Mouse (Mus musculus) G1E (cell line): ENCODE results near the gene Dph6.

Source experiments
- CTCF ChIP-seq: IDR thresholded peaks from 2 replicates; pipeline ENCODE4 v1.5.1; 2012; ENCODE audit warnings: low read depth, low read length, inconsistent platforms, mixed read lengths
- GATA1 ChIP-seq: IDR thresholded peaks from 2 replicates; pipeline ENCODE4 v1.6.1; 2012; ENCODE audit warnings: borderline replicate concordance, low read length, inconsistent platforms, mixed read lengths

- TF ChIP-seq CTCF (no peak), GATA1 (no peak)
These were observed 36.8 kb upstream of the Dph6 start for GRCm38 (mm10) chr2:114691607-114692006.
